Mouse (Mus musculus) kidney, postnatal 36 days (tissue): Measurements from ENCODE around the gene Tmem102.

ENCODE experiments used
- DNase-seq, 2 experiments: peaks; one replicate each; pipeline ENCODE4 v3.0.0; 2021 to 2022; ENCODE audit warnings: mixed read lengths in 2 of 2

Tmem102 gene

DNA sequence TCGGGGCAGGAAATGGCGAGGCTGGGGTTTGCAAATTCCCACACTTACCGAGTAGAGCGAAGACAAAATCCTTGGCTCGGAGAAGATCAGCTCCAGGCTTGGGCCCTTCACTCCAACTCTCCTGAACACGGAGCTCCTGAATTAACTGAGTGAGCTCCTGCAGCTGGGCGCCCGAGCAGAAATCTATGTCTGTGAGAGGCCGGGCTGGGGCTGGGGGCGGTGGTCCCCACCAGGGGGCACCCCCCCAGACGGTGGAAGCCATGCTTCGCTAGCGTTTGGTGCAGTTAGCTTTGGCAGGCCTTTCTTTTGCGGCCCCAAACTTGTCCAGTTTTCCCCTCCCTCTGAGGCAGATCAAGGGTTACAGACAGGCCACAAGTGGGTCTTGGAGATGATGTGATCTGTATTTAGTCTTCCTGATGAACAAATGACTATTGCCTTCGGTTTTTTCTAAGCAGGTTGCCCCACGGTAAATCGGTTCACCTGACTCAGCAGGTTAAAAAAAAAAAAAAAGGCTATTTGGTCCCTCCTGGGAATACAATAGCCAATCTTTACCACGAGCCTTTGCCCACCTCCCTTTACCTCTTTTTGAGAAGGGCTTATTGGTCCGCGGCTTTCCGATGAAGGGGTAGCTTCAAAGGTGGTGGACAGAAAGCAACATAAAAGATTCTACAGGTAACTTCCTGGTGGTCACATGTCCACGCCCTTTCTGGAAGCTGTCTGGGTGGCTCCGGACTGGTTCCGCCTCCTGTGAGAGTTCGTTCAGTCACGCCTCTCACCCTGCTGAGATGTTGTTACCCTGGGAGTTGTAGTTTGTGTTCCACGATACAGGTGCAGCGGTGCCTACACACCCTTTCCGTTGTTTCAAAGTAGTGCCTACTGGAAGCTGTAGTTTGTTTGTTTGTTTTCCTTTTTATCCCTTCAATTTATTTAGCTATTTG is at the start of gene Tmem102:
TSS of gene Tmem102 (minus strand) at position 653 of the 938 bp plus-strand sequence.
- peak; percentile 81 to 92 for DNase-seq

DNA sequence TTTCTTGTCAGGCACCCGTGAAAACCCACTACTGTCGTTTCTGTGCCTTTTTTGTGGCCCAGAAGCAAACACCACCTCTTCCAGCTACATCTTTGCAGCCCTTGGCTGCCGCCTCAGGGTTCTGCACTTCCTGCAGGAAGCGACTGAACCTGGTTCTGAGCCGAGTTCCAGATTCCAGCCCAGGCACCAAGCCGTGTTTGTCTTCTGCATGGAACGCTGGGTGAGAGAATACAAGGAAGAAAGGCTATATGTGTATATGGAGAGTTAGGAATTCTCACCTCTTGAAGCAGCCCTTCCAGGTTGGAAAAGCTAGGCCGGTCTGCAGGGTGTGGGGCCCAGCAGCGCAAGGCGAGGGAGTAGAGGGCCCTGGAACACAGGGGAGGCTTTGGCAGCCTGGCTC is 49.3 kb upstream of the Tmem102 start:
- no peak for DNase-seq

DNA sequence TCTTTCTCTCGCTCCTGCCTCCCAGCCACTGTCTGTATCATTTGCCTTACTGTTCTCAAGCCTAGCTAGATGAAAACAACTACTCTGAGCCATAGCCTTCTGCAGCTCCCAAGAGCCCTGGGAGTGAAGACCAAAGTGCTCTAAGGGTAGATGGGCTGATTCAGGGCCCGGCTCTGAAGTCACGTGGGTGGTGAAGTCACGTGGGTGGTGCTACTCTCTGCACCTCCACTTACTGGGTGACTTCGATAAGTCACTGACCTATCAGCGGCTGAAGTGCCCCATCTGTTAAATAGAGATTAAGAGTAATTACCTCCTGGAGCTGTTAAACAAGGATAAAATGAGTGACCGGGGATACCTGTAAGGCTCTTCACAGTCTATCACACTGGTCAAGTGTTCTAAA is 48.6 kb upstream of the Tmem102 start:
- DNase-seq, result peak; percentile 56 to 67

DNA sequence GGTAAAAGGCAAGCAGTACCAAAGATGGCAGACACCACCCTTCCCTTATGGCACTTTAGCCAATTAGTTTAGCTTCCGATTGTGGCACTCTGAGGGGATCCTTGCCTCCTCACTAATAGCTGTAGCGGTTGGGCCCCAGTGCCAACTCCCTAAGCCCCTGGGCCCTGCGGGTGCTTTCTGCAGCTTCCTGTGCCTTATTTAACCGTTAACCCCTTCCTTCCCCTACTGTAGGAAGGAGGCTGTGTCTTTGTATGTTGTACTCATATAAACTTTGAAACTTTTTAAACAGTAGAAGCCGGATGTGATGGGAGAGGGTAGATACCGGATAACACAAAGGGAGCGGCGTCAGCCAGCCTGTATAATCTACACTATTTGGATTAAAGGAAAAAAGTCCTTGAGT is 45.3 kb upstream of the Tmem102 start:
- no peak for DNase-seq

DNA sequence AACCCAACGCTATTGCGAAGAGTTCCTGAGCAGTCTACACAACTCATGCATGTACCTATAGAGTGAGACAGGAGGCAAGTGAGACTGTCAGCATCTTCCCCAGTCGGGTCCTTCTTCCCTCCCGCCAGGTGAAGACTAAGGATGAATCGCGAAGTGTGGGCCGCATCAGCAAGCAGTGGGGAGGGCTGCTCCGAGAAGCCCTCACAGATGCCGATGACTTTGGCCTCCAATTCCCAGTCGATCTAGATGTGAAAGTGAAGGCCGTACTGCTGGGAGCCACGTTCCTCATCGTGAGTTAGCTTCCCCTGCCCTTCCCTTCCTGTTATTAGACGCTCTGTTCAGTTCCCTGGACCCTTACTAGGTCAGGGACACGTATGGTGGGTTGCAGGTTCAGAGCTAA is 44.5 kb upstream of the Tmem102 start:
- no peak for DNase-seq

DNA sequence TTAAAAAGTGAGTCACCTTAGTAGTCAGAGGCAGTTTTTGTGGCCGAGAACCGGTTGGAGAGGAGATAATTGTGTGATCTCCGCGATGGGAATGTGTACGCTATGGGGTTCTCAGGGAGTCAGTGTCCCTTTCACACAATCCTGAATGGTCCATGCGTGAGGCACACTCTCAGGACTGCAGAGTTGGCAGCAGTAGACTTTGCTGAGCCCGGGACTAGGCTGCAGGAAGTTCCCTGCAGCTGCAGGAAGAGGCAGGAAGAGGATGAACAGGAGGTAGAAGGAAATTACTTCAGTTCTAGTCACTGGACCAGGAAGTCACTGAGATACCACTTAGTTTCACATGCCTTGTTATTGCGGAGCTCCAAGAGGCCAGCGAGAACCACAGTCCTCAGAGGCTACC is 43.7 kb upstream of the Tmem102 start:
- DNase-seq, result peak in 1 of 2 experiments; percentile 13

DNA sequence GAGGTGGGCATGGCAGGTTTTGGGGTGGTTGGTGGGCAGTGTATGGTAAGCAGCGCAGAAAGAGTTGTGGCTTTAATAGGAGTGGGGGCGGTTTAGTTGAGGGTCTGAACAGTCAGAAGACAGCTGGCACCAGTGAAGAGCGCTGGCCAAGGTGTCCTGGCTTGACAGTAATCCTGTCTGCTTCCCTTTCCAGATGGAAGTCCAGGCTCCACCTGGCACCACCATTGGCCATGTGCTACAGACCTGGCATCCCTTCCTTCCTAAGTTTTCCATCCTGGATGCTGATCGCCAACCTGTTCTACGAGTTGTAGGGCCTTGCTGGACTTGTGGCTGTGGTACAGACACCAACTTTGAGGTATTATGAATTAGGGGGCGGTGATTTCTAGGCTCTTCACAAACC is 42.6 kb upstream of the Tmem102 start:
- no peak for DNase-seq

DNA sequence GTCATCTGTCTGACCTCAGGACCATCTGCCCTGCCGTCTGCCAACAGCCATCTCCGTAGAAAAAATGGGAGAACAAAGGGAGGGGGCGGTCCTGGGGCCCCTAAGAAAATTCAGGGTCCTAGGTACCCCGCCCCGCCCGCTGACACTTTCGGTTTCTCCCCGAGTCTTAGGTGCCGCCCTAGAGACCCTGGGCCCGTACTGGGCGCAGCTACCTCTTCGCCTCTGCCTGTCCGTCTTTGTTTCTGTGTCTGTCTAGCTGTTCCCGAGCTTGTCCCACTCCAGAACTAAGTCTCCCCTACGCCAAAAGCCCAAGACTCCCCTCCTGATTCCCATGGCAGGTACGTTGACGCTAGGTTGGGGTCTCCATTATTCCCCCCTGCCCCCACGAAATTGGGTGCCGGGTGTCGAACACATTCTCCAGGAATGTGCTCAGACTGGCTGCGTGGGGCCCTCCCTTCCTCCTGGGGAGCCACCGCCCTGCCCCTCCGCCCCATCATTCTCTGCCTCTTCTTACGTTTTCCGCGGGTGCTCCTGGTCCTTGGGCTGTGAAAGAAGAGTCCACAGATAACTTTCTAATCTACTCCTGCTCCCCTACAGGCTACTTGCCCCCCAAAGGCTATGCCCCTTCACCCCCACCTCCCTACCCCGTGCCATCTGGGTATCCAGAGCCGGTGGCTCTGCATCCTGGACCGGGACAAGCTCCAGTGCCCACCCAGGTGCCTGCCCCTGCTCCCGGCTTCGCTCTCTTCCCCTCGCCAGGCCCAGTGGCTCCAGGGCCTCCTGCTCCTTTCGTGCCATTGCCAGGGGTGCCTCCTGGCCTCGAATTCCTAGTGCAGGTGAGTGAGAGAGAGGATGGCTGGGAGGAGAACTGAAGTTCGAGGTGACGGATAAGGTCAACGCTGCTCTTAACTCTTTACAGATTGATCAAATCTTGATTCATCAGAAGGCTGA is 41.6 kb upstream of the Tmem102 start:
- DNase-seq, result peak in 1 of 2 experiments; percentile 41

DNA sequence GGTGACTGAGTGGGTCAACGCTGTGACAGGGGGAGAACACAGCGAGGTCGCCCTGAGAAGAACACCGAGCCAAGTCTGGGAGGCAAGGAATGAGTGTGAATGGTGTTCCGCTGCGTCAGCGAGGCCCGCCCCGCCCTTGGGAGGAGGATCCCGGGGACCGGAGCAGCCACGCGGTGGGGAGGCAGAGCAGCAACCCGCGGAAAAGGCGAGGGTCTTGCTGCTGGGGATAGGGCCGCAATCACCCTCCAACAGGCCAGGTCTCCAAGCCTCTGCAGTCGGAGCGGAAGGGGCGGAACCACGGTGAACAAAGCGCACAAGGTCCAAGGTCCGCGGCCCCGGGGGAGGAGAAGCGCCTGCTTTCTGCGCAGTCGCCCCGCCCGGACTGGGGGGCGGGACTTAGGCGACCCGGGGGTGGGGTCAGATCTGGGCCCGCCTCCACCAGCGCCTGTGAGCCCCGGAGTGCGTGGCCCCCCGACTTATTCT is 40.8 kb upstream of the Tmem102 start, which contains the start of gene Plscr3:
TSS of gene Plscr3 (plus strand) at position 179 of the 483 bp plus-strand sequence.
- DNase-seq, result peak; percentile 96 to 98

DNA sequence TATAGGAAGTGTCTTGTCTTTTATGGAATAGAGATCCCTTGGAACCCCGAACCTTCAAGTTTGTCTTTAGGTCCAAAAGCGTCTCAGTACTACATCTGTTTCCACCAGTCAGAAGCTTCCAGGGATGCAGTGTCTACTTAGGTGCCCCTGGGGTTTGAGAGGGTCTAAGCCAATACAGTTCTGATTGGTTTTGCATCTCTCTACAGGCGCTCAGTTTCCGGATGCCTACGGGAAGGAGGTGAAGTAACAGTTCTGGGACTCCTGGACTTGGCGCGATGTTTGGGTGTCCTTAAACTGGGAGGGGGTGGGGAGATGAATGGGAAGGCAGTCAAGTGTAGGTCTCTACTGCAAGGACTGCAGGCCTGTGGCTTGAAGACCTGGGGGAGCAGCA is 33.3 kb upstream of the Tmem102 start:
- peak; percentile 19 to 42 for DNase-seq

DNA sequence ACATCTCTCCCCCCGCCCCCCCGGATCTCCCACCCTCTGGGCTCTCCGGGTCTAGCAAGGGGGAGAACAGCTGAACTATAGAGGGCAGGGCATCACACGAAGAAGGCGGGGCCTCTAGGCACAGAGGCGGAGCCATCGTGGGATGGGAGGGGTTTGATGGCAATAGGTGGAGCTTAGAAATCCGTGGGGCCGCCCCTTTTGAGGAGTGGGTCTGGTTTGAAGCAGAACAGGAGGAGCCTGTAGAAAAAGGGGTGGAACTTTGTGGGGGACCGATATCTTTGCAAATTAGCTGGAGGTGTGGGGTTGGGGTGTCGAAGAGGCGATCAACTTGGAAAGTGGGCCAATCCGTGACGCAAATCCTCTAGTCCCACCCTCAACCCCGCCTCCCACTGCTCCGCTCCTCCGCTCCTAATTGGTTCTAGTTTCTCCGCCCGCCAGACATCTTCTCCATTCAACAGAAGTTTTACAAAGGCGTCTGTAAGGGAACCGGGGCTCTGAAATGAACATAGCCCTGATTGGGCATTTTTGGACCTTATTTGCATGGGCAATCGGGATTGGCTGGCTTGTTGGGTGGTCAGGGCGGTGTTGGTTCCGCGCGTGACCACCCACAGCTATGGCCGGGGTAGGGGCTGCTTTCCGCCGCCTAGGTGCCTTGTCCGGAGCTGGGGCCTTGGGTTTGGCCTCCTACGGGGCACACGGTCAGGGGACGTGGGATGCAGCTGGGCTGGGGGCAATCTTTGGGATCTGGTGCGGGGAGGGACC is 32.7 kb upstream of the Tmem102 start, which contains the start of gene Tmem256:
TSS of gene Tmem256 (plus strand) at position 563 of the 762 bp plus-strand sequence.
- peak; percentile 97 to 99 for DNase-seq

DNA sequence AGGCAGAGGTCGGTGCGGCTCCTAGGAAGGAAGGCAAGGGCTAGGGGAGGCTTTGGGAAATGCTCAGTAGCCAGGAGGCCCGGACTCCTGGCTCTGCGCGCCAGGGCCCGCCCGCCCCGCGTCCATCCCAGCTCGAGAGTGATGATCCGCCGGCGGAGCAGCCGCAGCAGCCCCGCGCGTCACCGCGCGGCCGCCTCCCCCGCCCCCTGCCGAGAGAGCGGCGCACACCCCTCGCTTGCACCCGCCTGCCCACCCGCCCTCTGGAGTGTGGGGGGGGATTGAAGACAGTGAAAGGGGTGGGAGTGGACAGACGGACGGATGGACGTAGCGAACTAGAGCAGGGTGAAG is 32.2 kb upstream of the Tmem102 start, which contains the start of gene Nlgn2:
TSS of gene Nlgn2 (minus strand) at position 181 of the 348 bp plus-strand sequence.
- DNase-seq, result no peak

DNA sequence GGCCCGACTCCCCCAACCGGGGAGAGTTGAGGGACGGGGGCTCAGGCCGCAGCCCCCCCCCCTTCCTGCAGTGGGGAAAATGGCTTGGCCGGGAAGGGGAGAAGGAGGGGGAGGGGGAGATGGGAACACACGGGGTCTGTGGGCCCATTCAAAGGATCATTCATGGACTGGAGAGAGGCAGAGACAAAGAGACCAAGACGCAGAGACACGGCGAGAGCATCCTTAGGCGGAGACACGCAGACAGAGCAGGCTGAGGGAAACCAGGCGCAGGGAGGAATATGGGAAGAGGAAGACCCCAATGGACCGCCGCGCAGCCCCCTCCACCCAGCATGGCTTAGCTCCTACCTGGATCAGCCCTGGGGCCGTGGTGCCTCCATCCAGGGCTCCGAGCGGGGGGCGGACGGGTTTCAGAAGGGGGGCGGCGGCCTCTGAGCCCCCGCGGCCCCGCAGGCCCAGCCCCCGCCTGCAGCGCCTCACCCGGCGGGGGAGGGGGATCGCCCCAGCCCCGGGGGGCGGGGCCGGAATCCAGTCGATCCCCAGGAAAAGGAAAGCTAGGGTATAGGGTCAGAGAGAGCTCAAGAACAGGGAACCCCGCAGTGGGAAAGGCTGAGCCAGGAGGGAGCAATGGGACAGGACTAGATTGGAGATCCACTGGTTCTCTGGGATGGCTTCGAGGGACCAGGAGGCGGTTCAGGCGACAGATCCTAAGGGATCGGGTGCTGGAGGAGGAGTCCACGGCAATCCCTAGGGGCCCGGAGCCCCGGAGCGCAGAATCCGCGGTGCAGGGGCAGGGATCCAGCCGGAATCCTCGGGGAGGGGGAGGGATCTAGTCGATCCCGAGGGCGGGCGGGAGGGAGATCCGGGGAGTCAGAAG is 31.5 kb upstream of the Tmem102 start:
- DNase-seq, result peak in 1 of 2 experiments; percentile 49

DNA sequence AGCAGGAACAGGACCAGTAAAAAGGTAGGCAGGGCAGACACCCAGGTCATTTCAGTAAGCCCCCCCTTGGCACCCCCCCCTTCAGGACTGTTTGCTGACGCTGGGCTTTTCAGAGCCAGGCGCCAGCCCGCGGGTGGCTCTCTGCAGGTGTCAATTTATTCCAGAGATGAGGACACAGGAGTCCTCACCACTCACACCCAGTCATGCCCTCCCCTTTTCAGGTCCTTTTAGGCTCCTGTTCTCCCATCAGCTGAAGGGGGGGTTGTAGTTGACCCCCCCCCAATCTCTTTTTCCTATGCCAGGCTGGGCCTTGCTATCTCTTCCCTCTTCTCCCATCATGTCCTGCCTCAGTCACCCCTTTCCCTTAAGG is 30.5 kb upstream of the Tmem102 start:
- no peak for DNase-seq

DNA sequence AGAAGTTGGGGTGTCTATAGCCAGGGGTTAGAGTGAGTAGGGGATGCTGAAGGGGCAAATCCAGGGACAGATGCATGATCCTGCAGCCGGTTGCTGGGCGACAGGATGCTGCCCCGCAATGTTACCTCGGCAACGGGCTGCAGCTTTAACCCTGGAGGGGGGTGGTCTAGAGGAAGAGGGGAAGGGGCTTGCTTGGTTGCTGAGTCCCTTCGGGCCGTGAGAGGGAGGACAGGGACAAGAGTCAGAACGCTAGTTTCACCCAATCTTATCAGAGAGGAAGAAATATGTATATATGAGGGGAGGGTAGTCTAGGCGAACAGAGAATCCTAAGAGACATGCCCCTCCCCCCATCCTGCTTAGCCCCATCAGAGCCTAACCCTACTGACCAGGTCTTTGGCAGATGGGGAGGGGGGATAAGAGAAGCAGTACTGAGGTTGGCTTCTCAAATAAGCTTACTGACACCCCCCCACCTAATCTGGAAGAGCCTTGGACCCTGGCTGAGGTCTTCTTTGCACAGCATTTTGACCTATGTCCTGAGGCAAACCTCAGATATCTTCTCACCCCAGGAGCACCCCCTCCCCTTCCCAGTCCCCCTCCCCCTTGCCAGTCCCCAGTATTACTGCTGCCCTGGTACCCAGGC is 30.0 kb upstream of the Tmem102 start:
- DNase-seq, result no peak

DNA sequence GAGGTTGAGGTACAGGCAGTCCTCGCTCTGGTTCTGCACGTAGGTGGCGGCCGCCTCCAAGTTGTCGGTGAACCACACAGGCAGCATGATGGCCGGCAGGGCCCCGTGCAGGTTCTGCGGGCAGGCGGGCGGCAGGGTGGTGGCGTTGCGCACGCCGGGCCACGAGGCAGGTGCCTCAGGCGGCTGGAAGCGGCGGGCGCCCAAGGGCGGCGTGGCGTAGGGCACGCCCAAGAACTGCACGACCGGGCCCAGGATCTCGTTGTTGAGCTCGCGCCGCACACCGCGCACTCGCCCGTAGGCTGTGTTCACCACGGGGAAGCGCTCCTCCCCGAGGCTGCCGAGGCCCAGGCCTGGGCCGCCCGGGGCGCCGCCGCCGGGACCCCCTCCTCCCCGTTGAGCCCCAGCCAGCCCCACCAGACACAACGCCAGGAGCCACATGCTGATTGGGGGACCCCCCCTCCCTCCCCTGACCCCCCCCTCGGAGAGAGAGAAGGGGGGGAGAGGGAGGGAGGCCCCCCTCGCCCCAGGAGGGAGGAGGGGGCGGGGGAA is 28.7 kb upstream of the Tmem102 start:
- DNase-seq, result peak; percentile 36 to 59

DNA sequence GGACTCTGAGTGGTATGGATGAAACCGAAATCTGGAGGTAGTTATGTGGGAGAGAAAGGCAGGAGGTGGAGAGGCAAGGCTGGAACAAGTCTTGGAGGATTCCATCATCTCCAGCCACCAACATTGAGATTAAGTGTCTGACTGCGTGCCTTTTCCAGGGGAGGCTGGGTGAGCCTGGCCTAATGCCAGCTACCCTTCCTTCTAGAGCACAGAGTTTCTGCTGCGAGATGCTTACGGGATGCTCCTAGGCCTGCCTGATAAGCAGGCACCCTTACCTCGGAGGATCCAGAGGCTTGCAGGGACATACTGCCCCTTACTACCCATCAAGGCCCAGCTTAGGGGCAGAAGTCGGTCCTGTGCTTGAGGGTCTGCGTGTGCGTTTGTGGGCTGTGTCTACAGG is 28.1 kb upstream of the Tmem102 start:
- DNase-seq, result no peak

DNA sequence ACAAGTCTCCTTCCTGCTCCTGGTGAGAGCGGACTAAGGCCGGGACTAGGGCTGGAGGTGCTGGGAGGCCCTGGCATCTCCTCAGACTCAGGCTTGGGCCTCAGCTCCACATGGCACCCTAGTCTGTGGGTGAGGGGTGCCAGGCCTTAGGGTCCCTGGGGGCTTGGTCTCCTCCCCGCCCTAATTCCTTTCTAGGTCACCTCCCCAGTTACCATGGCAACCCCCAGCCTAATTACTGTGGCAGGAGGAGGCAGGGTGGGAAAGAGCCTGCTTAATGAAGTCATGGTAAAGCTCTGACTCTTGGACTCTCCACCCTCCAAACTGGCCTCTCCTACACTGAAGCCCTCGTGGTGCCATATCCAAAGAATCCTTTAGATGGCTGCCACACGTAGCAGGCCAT is 23.4 kb upstream of the Tmem102 start:
- DNase-seq, result no peak

DNA sequence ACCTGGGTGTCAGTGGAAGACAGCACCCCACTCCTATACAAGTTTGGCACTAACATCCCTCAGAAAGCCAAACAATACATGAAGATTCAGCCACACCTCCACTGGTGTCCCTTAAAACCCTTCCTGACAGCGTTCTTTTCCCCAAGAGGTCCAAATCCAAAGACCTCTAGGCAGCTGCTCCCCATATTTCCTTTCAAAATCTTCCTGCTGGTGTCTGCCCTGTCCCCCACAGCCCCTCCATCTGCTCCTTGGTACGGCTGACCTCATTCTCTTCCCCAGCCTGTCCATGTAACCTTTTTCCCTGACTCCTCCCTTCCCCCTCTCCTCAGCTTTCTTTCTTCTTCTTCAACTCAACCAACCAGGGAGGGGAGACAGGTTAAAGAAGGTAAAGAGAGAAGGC is 18.0 kb upstream of the Tmem102 start:
- DNase-seq, result no peak

DNA sequence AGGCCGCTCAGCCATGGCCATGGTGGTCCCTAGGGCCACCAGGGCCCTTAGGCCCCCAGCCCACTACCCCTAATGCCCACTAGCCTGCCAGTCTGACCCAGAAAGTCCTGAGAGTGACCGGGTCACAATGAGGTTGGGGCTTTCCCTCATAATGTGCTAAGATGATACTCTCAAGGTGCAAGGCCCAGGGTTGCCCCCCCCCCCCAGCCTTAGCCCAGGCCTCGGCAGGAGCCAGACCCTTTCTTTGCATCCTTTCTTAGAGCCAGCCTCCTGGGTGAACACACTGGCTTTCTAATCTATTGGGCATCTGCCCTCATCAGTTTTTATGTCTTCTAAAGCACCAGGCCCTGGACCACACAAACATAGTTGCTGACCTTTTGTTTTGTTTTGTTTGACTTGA is 16.7 kb upstream of the Tmem102 start, which contains the start of gene Spem1:
TSS of gene Spem1 (minus strand) at position 101 of the 400 bp plus-strand sequence.
- DNase-seq, result no peak
